Mouse (Mus musculus) bone marrow macrophage, adult 2 months (primary cell): Measurements from ENCODE around the gene Ehmt2. TPM values are rescaled to one million over a fixed set of nuclear protein-coding genes. Genes with fewer than 3 reads are reported as not detected.

ENCODE experiments used
- H3K27ac ChIP-seq: 2 replicates; pipeline ENCODE4 v1.5.1; 2012; ENCODE audit warnings: low read depth, low read length; ENCODE audit not compliant: insufficient read depth
- H3K4me1 ChIP-seq: 2 replicates; pipeline ENCODE4 v1.6.1; 2012; ENCODE audit warnings: low read length; ENCODE audit not compliant: control insufficient read depth, insufficient read depth
- H3K4me3 ChIP-seq: 2 replicates; pipeline ENCODE4 v1.5.1; 2012; ENCODE audit warnings: mild to moderate bottlenecking, low read length, moderate library complexity; ENCODE audit not compliant: insufficient read depth
- CTCF ChIP-seq: IDR thresholded peaks from 2 replicates; pipeline ENCODE4 v1.5.1; 2012; ENCODE audit warnings: low read depth, mild to moderate bottlenecking, low read length, moderate library complexity
- POLR2A ChIP-seq: IDR thresholded peaks from 2 replicates; pipeline ENCODE4 v1.6.1; 2012; ENCODE audit warnings: mild to moderate bottlenecking, low read depth, low read length, borderline replicate concordance
- polyA plus RNA-seq: library from polyadenylated mRNA; stranded (reverse); fragments of >200 nt; gene quantifications from 2 replicates; pipeline ENCODE4 v1.2.4, GENCODE M21; 2012; ENCODE audit not compliant: missing spikeins, insufficient read depth, insufficient read length

Ehmt2 gene
- polyA plus RNA-seq, 1 experiment, result 150 TPM

DNA sequence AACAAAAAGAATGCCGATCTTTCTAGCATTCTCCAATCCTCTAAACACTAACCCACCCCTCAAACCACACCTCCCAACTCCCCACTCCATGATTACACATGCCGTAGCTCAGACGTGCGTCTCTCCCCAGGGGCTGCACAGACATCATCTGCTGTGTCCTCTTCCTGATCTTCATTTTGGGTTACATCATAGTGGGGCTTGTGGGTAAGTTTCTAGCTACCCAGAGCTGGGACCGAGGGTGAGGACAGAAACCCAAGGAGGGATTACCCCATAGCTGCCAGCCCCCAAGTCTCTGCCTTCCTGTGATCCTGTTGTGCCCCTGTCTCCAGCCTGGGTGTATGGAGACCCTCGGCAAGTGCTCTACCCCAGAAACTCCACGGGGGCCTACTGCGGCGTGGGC is 18.9 kb downstream of the Ehmt2 start:
- Histone ChIP-seq H3K4me1 (no peaks in the 10 kb centered on the region), H3K27ac (no peak overlapping the region), H3K4me3 (no peak overlapping the region)
- TF ChIP-seq CTCF, result no peak
- TF ChIP-seq POLR2A, result no peak

GRCm38 (mm10) chr17:34922939-34923338 is 24.7 kb downstream of the Ehmt2 start:
- TF ChIP-seq CTCF (peak; percentile 8; the same call in 1 of the 2 replicates), POLR2A (no peak)
- H3K4me1 ChIP-seq, result peaks cover 12% of the 10 kb centered on the region
- no peak overlapping the region for H3K4me3 ChIP-seq
- H3K27ac ChIP-seq, result no peak overlapping the region

DNA sequence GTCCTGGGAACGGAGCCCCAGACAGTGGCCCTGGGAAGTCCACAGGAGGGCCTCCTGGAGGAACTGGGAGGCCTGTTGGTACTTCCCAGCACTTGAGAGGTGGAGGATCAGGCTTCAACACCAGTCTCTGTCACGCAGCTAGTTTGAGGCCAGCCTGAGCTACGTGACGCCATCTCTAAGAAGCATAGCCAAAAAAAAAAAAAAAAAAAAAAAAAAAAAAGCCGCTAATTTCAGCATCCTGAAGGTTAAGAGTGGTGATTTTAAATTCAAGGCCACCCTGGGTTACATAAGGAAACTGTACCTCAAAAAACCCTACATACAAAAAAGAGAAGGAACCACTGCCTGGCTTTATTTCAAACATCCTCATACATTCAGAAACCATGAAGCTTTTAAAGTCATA is 26.0 kb downstream of the Ehmt2 start:
- Histone ChIP-seq H3K4me3 (no peak overlapping the region), H3K4me1 (peaks cover 12% of the 10 kb centered on the region), H3K27ac (peak overlapping the region; percentile 85)
- no peak for TF ChIP-seq CTCF

DNA sequence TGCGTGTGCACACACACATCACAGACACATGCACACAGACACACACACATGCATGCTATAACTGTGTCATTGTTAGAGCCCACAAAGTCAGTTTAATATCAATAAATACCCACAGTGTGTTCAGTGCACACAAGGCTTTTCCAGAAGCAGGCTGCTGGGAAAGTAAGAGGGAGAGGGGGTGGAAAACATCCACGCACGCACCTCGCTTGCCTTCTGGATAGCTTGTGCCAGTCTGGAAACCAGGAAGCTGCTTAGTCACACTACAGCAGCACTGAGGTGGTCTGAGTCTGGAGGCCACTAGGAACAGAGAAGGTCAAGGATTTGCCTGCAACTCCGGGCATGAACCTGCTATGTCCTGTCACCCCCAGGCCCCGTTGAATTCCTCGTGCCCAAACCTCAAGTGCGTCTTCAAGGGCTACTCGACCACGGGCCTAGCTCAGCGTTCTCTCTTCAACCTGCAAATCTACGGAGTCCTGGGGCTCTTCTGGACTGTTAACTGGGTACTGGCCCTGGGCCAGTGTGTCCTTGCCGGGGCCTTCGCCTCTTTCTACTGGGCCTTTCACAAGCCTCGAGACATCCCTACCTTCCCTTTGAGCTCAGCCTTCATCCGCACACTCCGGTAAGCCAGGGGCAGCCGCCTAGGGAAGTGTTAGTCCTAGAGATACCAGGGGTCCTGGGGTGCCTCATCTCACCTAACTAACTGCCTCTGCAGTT is 29.2 kb downstream of the Ehmt2 start:
- Histone ChIP-seq H3K27ac (no peak overlapping the region), H3K4me3 (no peak overlapping the region), H3K4me1 (peaks cover 15% of the 10 kb centered on the region)
- TF ChIP-seq POLR2A (no peak), CTCF (no peak)

- H3K4me3 ChIP-seq, result no peak overlapping the region
- no peak overlapping the region for H3K27ac ChIP-seq
- H3K4me1 ChIP-seq, result peaks cover 22% of the 10 kb centered on the region
- no peak for TF ChIP-seq POLR2A
- TF ChIP-seq CTCF, result no peak
These were observed 30.6 kb downstream of the Ehmt2 start for GRCm38 (mm10) chr17:34928841-34929240.

DNA sequence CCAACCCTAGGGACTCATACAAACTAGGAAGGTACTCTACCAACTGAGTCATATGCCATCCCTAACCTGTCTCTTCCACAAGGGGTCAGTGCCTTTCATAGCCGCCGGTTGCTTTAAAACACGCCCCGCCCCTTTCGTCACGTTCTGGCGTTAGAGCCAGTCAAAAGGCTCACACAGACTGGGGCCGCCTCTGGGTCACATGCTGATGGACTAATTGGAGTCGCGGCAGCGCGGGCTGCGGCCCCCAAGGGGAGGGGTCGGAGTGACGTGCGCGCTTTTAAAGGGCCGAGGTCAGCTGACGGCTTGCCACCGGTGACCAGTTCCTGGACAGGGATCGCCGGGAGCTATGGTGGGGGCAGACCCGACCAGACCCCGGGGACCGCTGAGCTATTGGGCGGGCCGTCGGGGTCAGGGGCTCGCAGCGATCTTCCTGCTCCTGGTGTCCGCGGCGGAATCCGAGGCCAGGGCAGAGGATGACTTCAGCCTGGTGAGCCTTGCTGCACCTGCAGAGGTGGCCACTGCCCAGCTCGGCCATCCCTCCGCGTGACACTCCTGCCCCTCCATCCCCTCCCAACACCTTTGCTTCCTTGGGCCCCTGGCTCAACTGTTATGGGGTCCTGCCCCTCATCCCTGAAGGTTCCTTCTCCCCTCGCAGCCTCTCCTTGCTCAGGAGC is 32.9 kb downstream of the Ehmt2 start, which contains the start of gene Neu1:
Neu1 (plus strand) TSS at position 193 of the 674 bp plus-strand sequence.
- Histone ChIP-seq H3K27ac (peak within 1 kb of the TSS; percentile 62), H3K4me1 (peaks cover 32% of the 10 kb centered on the region), H3K4me3 (peak within 1 kb of the TSS; percentile 88)
- TF ChIP-seq CTCF, result no peak
- peak; percentile 89; the same call in 1 of the 2 replicates for TF ChIP-seq POLR2A

DNA sequence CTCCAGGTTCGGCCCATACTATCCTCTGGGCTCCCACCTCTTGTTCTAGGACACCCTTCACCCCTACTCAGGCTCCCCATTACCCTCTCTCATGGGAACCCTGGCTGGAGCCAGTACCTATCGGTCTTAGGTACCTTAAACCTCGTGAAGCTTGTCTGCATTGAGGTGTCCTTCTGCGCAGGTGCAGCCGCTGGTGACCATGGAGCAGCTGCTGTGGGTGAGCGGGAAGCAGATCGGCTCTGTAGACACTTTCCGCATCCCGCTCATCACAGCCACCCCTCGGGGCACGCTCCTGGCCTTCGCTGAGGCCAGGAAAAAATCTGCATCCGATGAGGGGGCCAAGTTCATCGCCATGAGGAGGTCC is 33.4 kb downstream of the Ehmt2 start:
- peaks cover 32% of the 10 kb centered on the region for H3K4me1 ChIP-seq
- peak overlapping the region; percentile 62 for H3K27ac ChIP-seq
- H3K4me3 ChIP-seq, result peak overlapping the region; percentile 88
- TF ChIP-seq POLR2A (no peak), CTCF (no peak)

- Histone ChIP-seq H3K4me1 (peaks cover 34% of the 10 kb centered on the region), H3K4me3 (peak overlapping the region; percentile 88), H3K27ac (no peak overlapping the region)
- TF ChIP-seq POLR2A (no peak), CTCF (no peak)
These were observed 34.0 kb downstream of the Ehmt2 start for GRCm38 (mm10) chr17:34932287-34932686.

DNA sequence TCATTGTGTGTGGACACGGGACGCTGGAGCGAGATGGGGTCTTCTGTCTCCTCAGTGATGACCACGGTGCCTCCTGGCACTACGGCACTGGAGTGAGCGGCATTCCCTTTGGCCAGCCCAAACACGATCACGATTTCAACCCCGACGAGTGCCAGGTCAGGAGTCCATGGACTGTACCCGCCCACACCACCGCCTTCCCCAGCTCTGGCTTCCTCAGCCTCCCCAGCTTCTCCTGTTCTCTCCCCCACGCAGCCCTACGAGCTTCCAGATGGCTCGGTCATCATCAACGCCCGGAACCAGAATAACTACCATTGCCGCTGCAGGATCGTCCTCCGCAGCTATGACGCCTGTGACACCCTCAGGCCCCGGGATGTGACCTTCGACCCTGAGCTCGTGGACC is 35.8 kb downstream of the Ehmt2 start:
- TF ChIP-seq CTCF (no peak), POLR2A (no peak)
- Histone ChIP-seq H3K27ac (no peak overlapping the region), H3K4me3 (no peak overlapping the region), H3K4me1 (peaks cover 44% of the 10 kb centered on the region)

- H3K4me3 ChIP-seq, result peak overlapping the region; percentile 36
- peak overlapping the region; percentile 37 for H3K27ac ChIP-seq
- peaks cover 46% of the 10 kb centered on the region for H3K4me1 ChIP-seq
- TF ChIP-seq CTCF (no peak), POLR2A (no peak)
These were observed 36.6 kb downstream of the Ehmt2 start for GRCm38 (mm10) chr17:34934830-34935229.
